Mouse (Mus musculus): ENCODE data around the gene Anxa11. TPM values are rescaled to one million over a fixed set of nuclear protein-coding genes. Genes with fewer than 3 reads are reported as not detected.
A peak's percentile ranks its signal among the peaks of the same experiment; 100 is the strongest.
"Not testable (repeated sequence)": the region's sequence is repeated elsewhere in the genome, so short reads cannot be mapped to it uniquely, and the experiment has no call there.

Gene Anxa11
- polyA plus RNA-seq, 1 experiment from 2014 or later, result 44.6 TPM

- peak overlapping the region; percentile 19; the same call in 1 of the 2 replicates for H3K27ac ChIP-seq
- H3K36me3 ChIP-seq, result peaks cover 4% of the 10 kb centered on the region; the same call in 1 of the 2 replicates
- H3K9me3 ChIP-seq, result no peaks in the 10 kb centered on the region
- H3K4me1 ChIP-seq, result peaks cover 18% of the 10 kb centered on the region
- no peak overlapping the region for H3K4me3 ChIP-seq (replicated peaks)
- no peak overlapping the region for H3K9ac ChIP-seq
- no peaks in the 10 kb centered on the region for H3K27me3 ChIP-seq (replicated peaks)
- ATAC-seq (ENCODE audit: insufficient read depth, low FRiP score, low read depth), result no peak
- 77% methylated on average over 8 of the region's 8 CpGs for WGBS
- no peak overlapping the region for H3K4me2 ChIP-seq
Observed at GRCm38 (mm10) chr14:25872461-25873415, 30.8 kb downstream of the Anxa11 start.

GRCm38 (mm10) chr14:25876640-25877039, 34.7 kb downstream of the Anxa11 start:
- not testable (repeated sequence) for H3K9ac ChIP-seq; ATAC-seq (ENCODE audit: insufficient read depth, low FRiP score, low read depth); H3K9me3 ChIP-seq; H3K27ac ChIP-seq; H3K4me2 ChIP-seq; H3K4me3 ChIP-seq (replicated peaks); H3K27me3 ChIP-seq (replicated peaks); H3K36me3 ChIP-seq
- WGBS, result no CpG with 5 or more reads among the region's 7 CpGs
- peaks cover 10% of the 10 kb centered on the region; the same call in 1 of the 2 replicates for H3K4me1 ChIP-seq

GRCm38 (mm10) chr14:25881769-25882168, 39.8 kb downstream of the Anxa11 start:
- H3K4me3 ChIP-seq (replicated peaks); H3K27ac ChIP-seq; ATAC-seq (ENCODE audit: insufficient read depth, low FRiP score, low read depth); H3K9me3 ChIP-seq; H3K4me1 ChIP-seq; H3K36me3 ChIP-seq; H3K27me3 ChIP-seq (replicated peaks); H3K4me2 ChIP-seq; H3K9ac ChIP-seq: not testable (repeated sequence)
- no CpG with 5 or more reads among the region's 9 CpGs for WGBS

DNA sequence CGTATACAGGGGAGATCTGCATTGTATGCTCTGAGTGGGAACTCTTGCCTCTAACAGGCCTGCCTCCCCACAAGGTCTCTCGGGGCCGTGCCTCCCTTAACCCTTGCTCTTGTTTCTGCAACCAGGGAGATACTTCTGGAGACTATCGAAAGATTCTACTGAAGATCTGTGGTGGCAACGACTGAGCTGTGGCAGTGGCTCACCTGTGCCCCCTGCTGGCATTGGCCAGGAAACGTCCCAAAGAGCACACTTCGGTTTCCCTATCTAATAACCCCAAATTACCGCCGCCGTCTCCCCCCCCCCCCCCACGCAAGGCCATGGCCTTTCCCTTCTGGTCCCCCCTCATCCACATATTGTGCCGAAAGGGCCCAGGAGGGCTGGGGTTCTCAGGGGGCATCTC, 43.9 kb downstream of the Anxa11 start:
- not testable (repeated sequence) for ATAC-seq (ENCODE audit: insufficient read depth, low FRiP score, low read depth); H3K4me1 ChIP-seq; H3K36me3 ChIP-seq; H3K27ac ChIP-seq; H3K27me3 ChIP-seq (replicated peaks); H3K4me3 ChIP-seq (replicated peaks); H3K4me2 ChIP-seq; H3K9me3 ChIP-seq; H3K9ac ChIP-seq
- no CpG with 5 or more reads among the region's 12 CpGs for WGBS

DNA sequence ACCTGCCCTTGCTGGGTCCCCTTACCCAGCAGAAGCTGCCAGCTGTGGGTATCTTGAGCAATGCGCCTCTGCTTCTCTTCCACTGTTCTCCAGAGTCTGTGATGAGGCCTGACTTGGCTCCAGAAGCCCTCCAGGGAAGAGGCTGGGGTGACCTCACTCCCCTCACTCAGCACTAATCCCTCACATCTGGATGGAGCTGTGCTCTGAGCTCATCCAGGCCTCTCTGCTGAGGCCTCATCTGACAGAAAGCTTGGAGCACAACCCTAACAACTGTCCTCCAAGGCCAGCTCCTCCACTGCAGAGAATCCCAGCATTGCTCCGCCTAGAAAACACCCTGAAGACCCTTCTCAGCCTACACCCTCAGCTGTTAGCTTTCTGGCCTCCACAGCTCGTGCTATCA, 52.6 kb downstream of the Anxa11 start:
- not testable (repeated sequence) for H3K4me1 ChIP-seq; H3K9me3 ChIP-seq; H3K27ac ChIP-seq; H3K27me3 ChIP-seq (replicated peaks); H3K4me2 ChIP-seq; H3K4me3 ChIP-seq (replicated peaks); H3K9ac ChIP-seq; H3K36me3 ChIP-seq
- whole genome bisulfite sequencing, result no CpG with 5 or more reads among the region's 3 CpGs
- peak; percentile 71; the same call in 1 of the 2 replicates for ATAC-seq (ENCODE audit: insufficient read depth, low FRiP score, low read depth)

DNA sequence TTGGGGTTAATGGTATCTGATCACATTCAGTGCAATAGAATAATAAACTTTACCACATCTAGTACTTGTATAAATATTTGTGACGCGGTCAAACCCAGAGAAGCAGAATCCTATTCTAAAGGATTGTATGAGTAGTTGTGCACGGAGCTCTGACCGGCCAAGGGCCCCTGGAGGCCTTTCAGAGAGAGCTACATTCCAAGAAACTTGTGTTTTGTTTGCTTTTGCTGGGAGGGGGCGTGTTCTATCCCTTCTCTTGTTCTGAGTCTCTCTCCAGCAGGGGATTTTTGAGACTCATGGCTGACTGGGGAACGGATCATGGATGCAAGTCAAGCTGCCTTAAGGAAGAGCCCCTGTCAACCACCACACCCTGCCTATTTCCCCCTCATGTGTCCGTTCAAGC, 53.7 kb downstream of the Anxa11 start:
- H3K27me3 ChIP-seq (replicated peaks); H3K9ac ChIP-seq; H3K36me3 ChIP-seq; H3K4me1 ChIP-seq; H3K27ac ChIP-seq; H3K4me3 ChIP-seq (replicated peaks); ATAC-seq (ENCODE audit: insufficient read depth, low FRiP score, low read depth); H3K9me3 ChIP-seq; H3K4me2 ChIP-seq: not testable (repeated sequence)
- no CpG with 5 or more reads among the region's 7 CpGs for WGBS

GRCm38 (mm10) chr14:25903000-25903399, 61.0 kb downstream of the Anxa11 start, which contains the start of gene Plac9a:
TSS of gene Plac9a (minus strand) at chr14:25903100.
- not testable (repeated sequence) for H3K4me2 ChIP-seq; ATAC-seq (ENCODE audit: insufficient read depth, low FRiP score, low read depth); H3K27me3 ChIP-seq (replicated peaks); H3K36me3 ChIP-seq; H3K4me1 ChIP-seq; H3K9ac ChIP-seq; H3K27ac ChIP-seq; H3K9me3 ChIP-seq; H3K4me3 ChIP-seq (replicated peaks)
- WGBS, result no CpG with 5 or more reads among the region's 10 CpGs

GRCm38 (mm10) chr14:25905243-25905642, 63.3 kb downstream of the Anxa11 start:
- H3K27me3 ChIP-seq (replicated peaks); ATAC-seq (ENCODE audit: insufficient read depth, low FRiP score, low read depth); H3K4me2 ChIP-seq; H3K36me3 ChIP-seq; H3K4me3 ChIP-seq (replicated peaks); H3K27ac ChIP-seq; H3K9me3 ChIP-seq; H3K9ac ChIP-seq; H3K4me1 ChIP-seq: not testable (repeated sequence)
- WGBS, result 80% methylated on average over 1 of the region's 5 CpGs

DNA sequence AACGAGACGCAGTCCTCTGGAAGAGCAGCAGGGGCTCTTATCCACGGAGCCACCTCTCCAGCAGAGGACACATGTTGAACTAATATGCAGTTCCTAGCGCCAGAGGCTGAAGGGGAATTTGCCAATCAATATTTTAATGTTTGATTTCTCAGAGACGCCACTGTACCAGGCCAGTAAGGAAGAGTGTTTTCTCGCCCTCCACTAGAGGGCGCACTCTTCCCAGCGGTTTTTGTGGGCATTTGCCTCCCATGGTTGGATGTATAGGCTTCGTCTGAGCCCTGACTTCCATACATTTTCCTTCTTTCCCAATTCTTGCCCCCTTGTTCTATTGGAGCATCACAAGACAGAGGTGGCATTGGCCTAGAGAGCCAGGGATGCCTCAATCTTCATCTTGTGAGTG, 65.3 kb downstream of the Anxa11 start:
- not testable (repeated sequence) for H3K4me2 ChIP-seq; H3K9ac ChIP-seq; H3K36me3 ChIP-seq; ATAC-seq (ENCODE audit: insufficient read depth, low FRiP score, low read depth); H3K4me3 ChIP-seq (replicated peaks); H3K4me1 ChIP-seq; H3K9me3 ChIP-seq; H3K27me3 ChIP-seq (replicated peaks); H3K27ac ChIP-seq
- no CpG with 5 or more reads among the region's 9 CpGs for WGBS

DNA sequence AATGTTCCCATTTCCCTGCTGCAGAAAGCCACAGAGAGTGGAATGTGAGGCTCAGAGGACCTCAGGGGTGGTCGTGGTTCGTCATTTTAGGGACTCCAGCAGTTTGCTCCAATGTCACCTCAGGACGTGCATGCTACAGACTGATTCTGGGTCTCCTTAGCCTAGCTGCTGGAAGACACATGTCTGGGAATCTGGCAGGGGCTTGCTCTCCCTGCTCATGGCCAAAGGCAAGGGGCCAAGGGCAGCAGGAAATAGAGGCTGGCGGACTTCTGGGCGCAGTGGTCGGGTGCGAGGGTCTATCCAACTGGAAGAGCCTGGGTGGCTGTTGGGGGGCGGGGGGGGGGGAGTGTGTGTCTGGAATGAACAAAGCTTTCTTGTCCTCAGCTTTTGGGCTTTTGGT, 67.0 kb downstream of the Anxa11 start:
- not testable (repeated sequence) for H3K27me3 ChIP-seq (replicated peaks); ATAC-seq (ENCODE audit: insufficient read depth, low FRiP score, low read depth); H3K4me2 ChIP-seq; H3K27ac ChIP-seq; H3K4me1 ChIP-seq; H3K9ac ChIP-seq; H3K4me3 ChIP-seq (replicated peaks); H3K36me3 ChIP-seq; H3K9me3 ChIP-seq
- WGBS, result no CpG with 5 or more reads among the region's 8 CpGs

DNA sequence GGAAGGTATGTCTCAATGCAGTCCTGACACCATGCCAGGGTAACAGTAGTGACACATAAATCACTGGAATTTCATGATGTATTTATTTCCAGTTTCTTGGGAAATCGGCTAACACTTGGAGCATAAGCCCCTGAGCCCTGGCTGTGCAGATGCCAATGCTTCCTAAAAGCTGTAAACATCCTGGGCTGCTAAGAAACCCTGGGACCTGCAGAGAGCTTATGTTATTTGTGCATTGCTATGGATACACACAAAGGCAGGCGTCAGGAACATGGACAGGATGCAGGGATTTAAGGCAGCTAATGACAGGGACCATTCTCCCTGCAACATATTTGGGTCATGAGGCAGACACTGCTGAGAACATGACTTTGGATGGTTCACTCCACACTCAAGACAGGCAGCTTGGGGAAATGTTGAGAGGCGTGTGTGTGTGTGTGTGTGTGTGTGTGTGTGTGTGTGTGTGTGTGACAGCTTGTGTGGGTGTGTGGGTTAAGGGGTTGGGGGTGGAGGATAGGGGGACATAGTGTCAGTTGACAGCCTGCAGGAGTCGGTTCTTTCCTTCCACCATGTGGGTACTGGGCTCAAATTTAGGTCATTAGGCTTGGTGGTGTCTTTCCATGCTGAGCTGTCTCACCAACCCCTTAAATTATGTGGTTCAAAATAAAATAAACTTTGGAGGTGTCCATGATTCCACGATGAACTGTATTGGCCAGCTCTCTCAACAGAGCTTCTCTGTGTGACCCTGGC, 76.6 kb downstream of the Anxa11 start:
- H3K9me3 ChIP-seq; H3K9ac ChIP-seq; H3K4me1 ChIP-seq; ATAC-seq (ENCODE audit: insufficient read depth, low FRiP score, low read depth); H3K4me2 ChIP-seq; H3K4me3 ChIP-seq (replicated peaks); H3K36me3 ChIP-seq; H3K27ac ChIP-seq; H3K27me3 ChIP-seq (replicated peaks): not testable (repeated sequence)
- WGBS, result no CpG with 5 or more reads among the region's 5 CpGs

DNA sequence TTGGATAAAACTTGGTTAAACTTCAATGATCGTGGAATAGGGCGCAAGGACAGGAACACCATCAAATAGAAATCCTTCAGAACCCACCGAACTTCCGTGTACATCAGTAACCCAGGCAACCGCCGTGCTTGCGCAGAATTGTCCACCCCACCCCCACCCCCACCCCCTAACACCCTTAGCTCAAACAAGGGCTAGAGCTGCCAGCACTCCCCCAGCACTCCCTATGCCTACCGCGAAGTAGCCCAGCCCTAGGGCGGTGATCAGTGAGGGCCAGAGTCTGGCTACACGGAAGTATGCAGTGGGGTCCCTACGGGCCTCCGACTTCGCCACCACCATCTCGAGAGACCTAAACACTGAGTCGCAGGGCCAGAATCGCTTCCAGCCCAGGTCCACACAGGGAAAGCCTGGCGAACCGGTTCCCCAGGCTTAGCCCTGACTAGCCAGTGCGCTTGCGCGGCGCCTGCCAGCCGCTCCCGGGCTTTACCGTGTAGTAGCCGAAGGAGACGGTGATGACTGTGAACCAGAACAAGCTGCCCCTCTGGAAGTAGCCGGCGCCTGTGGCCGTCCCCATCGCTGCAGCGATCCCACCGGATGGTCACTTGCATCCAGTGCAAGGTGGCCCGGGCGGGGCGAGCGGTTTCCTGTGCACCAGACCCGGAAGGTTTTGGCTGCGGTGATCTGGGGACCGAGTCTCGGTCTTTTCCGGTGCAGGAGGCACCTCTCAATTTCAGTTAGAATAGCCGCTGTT, 85.0 kb downstream of the Anxa11 start:
- ATAC-seq (ENCODE audit: insufficient read depth, low FRiP score, low read depth), result peak; percentile 75
- H3K4me2 ChIP-seq, result not testable (repeated sequence)

More for the DNA sequence above, 85.0 kb downstream of the Anxa11 start:
- not testable (repeated sequence) for H3K9ac ChIP-seq; H3K4me3 ChIP-seq (replicated peaks); H3K9me3 ChIP-seq; H3K27me3 ChIP-seq (replicated peaks); H3K27ac ChIP-seq; H3K36me3 ChIP-seq; H3K4me1 ChIP-seq
- no CpG with 5 or more reads among the region's 44 CpGs for WGBS

Measured in stomach, embryonic 15.5 days (tissue).